Mouse (Mus musculus) R1 (cell line): ENCODE results near the gene Fkbp1b.
"Not testable (repeated sequence)": the region's sequence is repeated elsewhere in the genome, so short reads cannot be mapped to it uniquely, and the experiment has no call there.

ENCODE experiments used
- DNase-seq: peaks from one replicate; pipeline ENCODE4 v3.0.0-alpha.2; 2018; ENCODE audit warnings: low read depth, low spot score

The Fkbp1b gene

DNA sequence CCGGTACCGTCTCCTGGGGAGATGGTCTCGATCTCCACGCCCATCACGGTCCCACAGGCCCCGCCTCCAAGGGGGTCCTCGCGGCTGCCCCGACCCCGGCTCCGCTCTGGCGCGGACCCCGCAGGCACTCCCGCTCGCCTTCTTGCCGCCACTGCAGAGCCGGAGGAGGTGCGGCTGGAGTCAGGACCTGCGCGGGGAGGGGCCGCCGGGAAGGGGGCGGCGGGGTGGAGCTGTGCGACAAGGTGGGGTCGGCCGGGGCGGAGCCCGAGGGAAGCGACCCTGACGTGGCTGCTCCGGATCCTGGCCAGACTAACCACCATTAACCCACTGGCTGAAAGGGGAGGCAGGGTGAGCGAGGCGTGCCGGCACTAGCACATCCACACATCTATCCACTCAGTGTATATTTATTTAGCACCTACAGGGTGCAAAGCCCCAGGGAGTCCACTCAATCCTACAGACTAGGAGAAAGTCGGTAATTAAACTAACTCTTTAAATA is at the start of gene Fkbp1b:
TSS of gene Fkbp1b (minus strand) at position 200 of the 496 bp plus-strand sequence.
- peak; percentile 82 for DNase-seq

DNA sequence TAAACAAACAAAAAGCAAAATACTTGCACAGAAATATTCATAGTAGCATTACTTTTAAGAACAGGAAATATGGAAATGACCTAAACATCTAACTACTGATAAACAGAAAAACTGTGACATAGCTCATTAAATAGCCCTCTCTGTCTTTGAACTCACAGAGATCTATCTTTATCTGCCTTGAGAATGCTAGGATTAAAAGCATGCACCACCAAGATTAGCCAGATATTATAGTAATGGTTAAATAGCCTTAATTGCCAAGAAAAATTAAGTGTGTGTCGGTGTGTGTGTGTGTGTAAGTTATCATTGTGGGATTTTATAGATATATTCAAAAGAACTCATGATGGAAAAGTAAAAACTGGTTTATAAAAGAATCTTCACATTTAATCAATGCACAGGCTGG is 48.5 kb upstream of the Fkbp1b start:
- DNase-seq: no peak

GRCm38 (mm10) chr12:4889251-4889650 is 47.9 kb upstream of the Fkbp1b start:
- no peak for DNase-seq

- DNase-seq: no peak
Measured at GRCm38 (mm10) chr12:4888739-4889138, 47.3 kb upstream of the Fkbp1b start.

DNA sequence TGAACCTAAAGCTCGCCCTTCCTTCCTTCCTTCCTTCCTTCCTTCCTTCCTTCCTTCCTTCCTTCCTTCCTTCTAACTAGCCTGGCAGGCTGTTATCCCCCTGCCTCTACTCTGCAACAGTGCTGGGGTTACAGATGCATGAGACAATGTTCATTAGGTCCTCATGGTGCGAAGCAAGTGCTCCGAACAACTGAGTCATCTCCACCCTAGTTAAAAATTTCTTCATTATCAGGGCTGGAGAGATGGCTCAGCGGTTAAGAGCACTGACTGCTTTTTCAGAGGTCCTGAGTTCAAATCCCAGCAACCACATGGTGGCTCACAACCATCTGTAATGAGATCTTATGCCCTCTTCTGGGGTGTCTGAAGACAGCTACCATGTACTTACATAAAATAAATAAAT is 45.2 kb upstream of the Fkbp1b start:
- DNase-seq: not testable (repeated sequence)

GRCm38 (mm10) chr12:4885062-4885461 is 43.7 kb upstream of the Fkbp1b start:
- DNase-seq: no peak

DNA sequence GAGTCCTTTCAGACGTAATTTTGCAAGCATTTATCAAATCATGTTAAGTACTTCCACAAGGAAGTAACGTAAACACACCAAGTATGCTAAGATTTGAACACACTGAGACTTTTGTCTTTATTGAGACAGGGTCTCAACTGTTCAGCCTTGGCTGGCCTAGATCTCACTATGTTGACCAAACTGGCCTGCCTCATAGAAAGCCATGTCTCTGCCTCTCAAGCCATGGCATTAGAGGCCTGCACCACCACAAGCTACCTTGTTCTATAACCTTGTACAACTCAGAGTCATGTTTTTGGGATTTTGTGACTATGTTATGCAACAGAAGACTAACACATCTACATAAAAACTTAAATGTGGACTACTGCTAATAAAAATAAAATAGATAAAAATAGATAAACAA is 40.7 kb upstream of the Fkbp1b start:
- no peak for DNase-seq

DNA sequence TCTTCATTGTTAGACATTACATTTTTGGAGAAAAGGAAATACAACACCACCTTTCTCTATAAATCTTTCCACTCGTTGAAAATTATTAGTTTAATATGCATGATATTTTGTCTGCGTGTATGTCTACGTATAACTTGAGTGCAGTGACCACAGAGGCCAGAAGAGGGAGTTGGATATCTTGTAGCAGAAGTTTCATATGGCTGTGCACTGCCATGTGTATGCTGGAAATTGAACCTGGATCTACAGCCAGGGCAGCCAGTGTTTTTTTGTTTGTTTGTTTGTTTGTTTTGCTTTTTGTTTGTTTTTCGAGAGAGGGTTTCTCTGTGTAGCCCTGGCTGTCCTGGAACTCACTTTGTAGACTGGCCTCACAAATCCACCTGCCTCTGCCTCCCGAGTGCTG is 37.7 kb upstream of the Fkbp1b start:
- DNase-seq: peak; percentile 72

- DNase-seq: peak; percentile 73
Measured at GRCm38 (mm10) chr12:4878296-4878783, 36.9 kb upstream of the Fkbp1b start.

DNA sequence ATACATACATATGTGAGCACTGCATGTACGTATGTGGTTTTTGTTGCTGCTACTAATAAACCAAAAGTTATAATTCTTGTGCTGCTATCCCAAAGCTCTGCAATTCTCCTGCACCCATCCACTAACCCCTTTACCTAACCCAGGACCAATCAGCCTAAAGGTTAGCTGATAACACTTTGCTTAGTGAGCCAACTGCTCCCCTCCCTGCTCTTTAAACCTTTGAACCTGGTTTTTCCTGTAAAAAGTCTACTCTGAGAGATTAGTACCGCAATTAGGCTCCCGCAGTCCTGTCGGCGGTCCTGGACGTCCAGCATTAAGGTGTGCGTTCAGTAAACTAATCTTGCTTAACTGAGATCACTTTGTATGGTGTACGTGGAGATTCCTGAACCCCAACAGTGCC is 34.2 kb upstream of the Fkbp1b start:
- DNase-seq: no peak

DNA sequence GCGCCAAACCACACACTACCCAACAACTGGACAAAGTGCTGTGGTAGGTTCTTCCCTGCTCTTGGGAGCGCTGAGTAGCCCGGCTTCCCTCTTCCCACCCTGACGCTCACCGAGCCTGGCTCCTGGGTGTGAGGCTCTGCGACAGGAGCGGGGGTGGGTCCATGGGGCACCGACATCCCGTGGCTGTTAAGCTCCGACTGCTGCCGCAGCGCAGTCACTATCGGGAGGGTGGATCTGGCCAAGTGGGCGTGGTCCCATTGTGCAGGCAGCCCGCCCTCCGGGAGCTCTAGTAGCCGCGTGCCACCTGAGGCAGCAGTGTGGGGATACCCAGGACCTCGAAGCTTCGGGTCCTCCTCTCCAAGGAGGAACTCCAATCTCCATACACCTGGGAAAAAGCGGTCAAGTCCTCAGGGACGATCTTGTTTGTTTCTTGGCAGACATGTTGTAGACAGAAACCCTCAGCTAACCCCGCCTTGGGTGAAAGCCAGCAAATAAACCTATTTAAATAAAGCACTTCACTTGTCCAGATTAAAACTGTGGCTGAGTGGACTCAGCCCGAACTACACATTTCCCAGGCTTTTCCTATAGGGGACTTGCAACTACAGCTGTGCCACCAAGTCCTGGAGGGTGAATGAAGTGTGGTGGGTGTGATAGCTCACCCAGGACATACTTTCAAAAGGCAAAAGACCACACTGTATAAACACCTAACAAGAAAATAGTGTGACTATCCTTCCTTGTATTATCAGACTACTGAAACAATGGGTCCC is 33.0 kb upstream of the Fkbp1b start, which contains the start of gene Mfsd2b:
TSS of gene Mfsd2b (minus strand) at position 199 of the 767 bp plus-strand sequence.
- peak; percentile 87 for DNase-seq

DNA sequence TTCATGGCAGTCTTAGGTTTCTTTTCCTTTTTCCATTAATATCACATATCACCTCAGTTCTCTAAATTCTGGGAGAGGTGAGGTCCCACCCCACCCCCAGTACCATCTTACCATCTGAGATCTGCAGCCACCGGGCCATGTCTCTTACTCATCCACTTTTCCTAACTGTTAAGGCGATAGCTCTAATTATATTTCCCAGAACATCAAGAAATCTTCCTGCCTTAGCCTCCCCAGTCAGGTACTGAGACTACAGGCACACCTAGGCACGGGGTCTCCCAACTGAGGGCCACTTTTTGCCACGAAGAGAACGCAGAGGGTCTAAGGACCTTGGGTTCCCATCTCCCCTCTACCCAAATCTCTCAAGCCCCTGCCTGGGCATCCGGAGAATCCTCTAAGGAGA is 32.1 kb upstream of the Fkbp1b start:
- DNase-seq: no peak

- DNase-seq: no peak
Measured at GRCm38 (mm10) chr12:4872983-4873477, 31.6 kb upstream of the Fkbp1b start.

- DNase-seq: no peak
Measured at GRCm38 (mm10) chr12:4872273-4872672, 30.9 kb upstream of the Fkbp1b start.

- DNase-seq: no peak
Measured at GRCm38 (mm10) chr12:4871260-4871659, 29.9 kb upstream of the Fkbp1b start.

DNA sequence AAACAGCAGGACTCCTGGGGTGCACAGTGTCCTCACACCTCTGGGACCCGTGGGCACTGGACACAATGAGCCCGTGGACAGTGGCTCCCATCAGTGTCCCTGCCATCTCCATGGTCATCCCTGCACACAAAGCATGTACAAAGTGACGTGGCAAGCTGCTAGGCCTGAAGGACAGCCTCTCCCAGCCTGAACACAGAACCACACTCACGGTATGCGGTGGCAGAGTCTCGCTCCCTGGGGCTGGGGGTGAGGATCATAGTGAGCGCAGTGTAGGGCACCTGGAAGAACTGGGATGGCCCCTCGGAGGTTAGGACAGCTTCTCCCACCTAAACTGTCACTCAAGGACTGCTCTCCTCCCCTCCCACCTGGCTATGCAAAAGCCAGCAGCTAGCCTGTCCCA is 27.5 kb upstream of the Fkbp1b start:
- DNase-seq: no peak

DNA sequence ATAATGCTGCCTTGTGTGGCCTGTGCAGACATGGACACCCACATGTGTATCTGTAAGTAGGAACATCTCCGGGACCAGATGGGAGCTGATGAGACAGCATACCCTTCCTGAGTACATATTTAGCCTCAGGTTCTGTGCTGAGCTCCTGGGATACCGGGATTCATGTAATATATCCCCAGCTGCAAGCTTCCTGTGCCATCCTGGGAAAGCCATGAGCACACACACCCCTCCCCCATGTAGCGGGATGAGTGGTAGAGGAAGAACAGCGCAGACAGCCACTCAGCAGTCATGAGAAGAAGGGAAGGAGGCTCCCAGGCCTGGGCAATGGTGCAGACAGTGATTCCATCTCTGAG is 22.9 kb upstream of the Fkbp1b start:
- no peak for DNase-seq

DNA sequence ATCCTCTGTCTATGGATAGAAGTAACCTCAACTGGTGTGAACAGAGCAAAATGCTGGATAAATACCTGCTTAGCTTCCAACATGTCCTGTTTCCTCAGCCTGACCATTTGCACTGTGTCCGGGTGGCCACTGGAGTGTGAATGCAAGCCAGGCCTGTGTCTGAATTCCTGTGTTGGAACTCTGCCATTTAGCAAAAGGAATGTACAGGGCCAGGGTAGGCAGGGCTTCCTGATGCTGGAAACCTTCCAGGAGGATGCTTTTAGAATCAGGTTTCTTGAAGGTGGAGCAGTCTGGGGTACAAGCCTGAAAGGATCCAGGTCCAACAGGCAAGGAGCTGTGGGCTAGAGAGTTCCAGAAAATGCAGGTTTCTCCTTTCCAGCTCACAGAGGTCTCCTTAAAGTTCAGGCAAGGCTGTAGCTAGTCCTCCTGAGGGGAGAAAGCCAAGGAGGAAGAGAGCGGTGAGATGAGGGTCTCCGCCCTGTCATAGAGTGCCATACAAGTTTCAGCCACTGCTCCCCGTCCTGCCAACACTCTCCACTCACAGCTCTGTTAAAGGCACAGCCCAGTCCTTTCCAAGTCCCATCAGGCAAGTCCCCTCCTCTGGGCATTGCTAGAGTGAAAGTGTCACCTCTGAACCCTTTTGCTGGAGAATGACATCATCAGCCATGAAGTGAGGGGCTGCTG is 22.4 kb upstream of the Fkbp1b start:
- no peak for DNase-seq

- DNase-seq: peak; percentile 75
Measured at GRCm38 (mm10) chr12:4862672-4863071, 21.3 kb upstream of the Fkbp1b start.

DNA sequence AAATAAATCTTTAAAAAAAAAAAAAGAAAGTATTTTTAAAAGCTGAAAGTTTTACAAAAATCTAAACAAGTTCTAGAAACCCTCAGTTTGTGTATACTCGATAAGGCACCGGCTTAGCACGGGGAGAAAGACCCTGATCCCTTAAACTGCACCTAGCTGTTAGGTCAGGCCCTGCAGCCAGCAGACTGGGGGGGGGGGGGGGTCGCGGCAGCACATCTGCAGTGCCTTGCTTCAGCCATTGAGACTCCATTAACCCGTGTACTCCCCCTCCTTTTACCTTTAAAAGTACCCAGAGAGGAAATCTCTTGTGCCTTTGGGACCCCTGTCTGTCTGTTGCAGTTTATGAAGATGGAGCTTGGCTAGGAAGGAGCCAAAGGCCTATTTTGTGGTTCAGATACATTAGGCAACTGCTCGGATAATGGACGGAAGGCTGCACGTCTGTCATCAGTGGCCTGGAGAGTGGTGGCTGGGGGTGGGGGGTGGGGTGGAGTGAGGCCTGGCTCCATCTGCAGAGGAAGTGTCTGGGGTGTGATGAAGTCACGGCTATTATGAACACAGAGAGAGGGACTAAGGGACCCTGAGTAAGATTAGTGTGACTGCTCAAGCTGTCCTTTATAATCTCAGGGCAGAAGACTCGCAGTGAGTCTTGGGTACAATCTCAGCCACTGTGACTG is 18.0 kb upstream of the Fkbp1b start:
- no peak for DNase-seq

- no peak for DNase-seq
Measured at GRCm38 (mm10) chr12:4856834-4857233, 15.4 kb upstream of the Fkbp1b start.

- peak; percentile 82 for DNase-seq
Measured at GRCm38 (mm10) chr12:4856160-4856559, 14.8 kb upstream of the Fkbp1b start.
